Comparison of ENCODE assay signal across 7 mouse cellular contexts in the genomic region with DNA sequence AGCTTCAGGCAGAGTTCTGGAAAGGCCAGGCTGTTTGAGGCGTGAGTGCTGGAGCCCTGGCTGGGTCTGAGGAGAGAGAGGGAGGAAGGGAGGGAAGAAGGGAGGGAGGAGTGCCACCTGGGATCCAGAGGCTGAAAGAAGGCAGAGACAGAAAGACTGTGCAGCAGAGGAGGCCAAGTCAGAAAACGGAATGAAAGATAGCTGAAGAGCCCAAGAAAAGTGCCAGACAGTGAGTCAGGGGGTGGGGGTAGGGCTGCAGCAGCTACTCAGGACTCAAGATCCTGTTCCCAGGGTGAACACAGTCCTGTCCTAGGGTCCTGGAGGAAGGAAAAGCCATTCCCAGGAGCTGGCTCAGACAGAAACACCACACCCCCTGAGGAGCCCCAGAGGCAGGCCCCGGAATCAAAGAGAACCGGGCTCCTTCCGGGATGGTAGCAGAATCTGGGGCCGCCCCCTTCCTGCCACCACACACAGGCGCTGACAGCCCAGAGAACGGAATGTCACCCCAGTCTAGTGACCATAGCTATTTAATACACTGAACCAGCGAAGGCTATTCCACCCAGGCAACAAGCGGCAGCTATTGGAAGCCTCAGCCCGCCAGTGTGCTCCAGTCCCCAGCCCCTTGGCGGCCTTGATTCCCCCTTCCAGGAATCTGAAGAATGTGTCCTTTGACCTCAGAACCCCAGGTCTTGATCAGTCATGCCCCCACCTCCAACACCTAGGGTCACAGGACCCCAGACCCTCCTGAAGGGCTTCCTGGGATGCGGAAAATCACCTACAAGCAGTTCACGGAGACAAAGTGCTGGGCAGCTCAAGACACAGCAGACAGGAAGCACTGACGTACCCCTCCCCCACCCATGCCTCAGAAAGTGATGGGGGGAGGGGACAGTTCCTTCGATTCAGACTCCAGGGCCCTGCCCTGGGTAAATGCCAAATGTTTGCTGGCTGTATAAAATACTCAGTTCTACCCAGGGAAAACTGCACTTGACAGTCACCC. TPM values are rescaled to one million over a fixed set of nuclear protein-coding genes. Genes with fewer than 3 reads are reported as not detected.
DNase-seq lines count a peak whose midpoint lies in the region; ATAC-seq and TF ChIP-seq lines count a peak whose summit lies in the region.

No protein-coding gene starts in this region.

- H3K36me3 ChIP-seq in MEL (ENCODE audit: control insufficient read depth in 1 of 2, insufficient read depth in 2 of 2, low read length in 2 of 2): peaks cover 0 to 14% of the 10 kb centered on the region in 2 experiments; a peak in 2 of 4 replicates
- H3K36me3 ChIP-seq in forebrain, embryonic 13.5 days (ENCODE audit: poor library complexity, severe bottlenecking): no peaks in the 10 kb centered on the region

- no peaks in the 10 kb centered on the region for H3K9me3 ChIP-seq in MEL (replicated peaks; ENCODE audit: insufficient read depth, low read length)
- no peaks in the 10 kb centered on the region for H3K9me3 ChIP-seq in forebrain, embryonic 13.5 days (replicated peaks)

- no peak for TF ChIP-seq EP300 in MEL (IDR thresholded peaks at IDR 0.05; ENCODE audit: low read depth in 1 of 2, low read length in 2 of 2)

- peak; percentile 80 for DNase-seq in MEL (ENCODE audit: low read depth, low spot score)
- peak; percentile 78 to 85 for DNase-seq in adrenal gland, postnatal 36 days
- peak; percentile 82 for DNase-seq in heart, postnatal 36 days
- peak; percentile 46 to 62 for DNase-seq in layer of hippocampus, postnatal 10 days (ENCODE audit: low spot score in 2 of 2)
- DNase-seq in skeletal muscle tissue, adult 2 months (ENCODE audit: low read depth, low spot score): peak; percentile 58

- intact Hi-C loops in heart, postnatal 36 days (cut with DNase I): no loop called here

- H3K4me2 ChIP-seq in forebrain, embryonic 13.5 days: peak overlapping the region; percentile 90

- peaks cover 7% of the 10 kb centered on the region for H3K79me2 ChIP-seq in MEL (ENCODE audit: control insufficient read depth, insufficient read depth, low read length, poor library complexity)

- 3% methylated on average over 16 of the region's 16 CpGs for WGBS in forebrain, embryonic 13.5 days

- H3K27ac ChIP-seq in MEL (ENCODE audit: control insufficient read depth, low read depth, low read length): peak overlapping the region; percentile 87
- H3K27ac ChIP-seq in forebrain, embryonic 13.5 days: peak overlapping the region; percentile 65

- peak overlapping the region; percentile 74 for H3K9ac ChIP-seq in MEL (ENCODE audit: control insufficient read depth, low read depth, low read length, poor library complexity, severe bottlenecking)
- H3K9ac ChIP-seq in forebrain, embryonic 13.5 days: peak overlapping the region; percentile 45; the same call in 1 of the 2 replicates

- H3K27me3 ChIP-seq in MEL (ENCODE audit: control insufficient read depth in 1 of 2, insufficient read depth in 2 of 2, low read length in 2 of 2): no peaks in the 10 kb centered on the region
- peaks cover 19% of the 10 kb centered on the region for H3K27me3 ChIP-seq in forebrain, embryonic 13.5 days

- ATAC-seq in forebrain, embryonic 13.5 days: no peak
- ATAC-seq in megakaryocyte, adult 5-6 weeks (ENCODE audit: poor library complexity, severe bottlenecking): peak; percentile 29

- H3K4me3 ChIP-seq in MEL (ENCODE audit: control insufficient read depth in 1 of 2, insufficient read depth in 1 of 2, low read depth in 2 of 2, low read length in 2 of 2): peak overlapping the region; percentile 80 to 81
- peak overlapping the region; percentile 17; the same call in 1 of the 2 replicates for H3K4me3 ChIP-seq in forebrain, embryonic 13.5 days

- peak in 1 of 2 experiments; percentile 58; a peak in 1 of 4 replicates for TF ChIP-seq POLR2A in MEL (IDR thresholded peaks at IDR 0.05; ENCODE audit: control insufficient read depth in 1 of 2, insufficient read depth in 1 of 2, low read depth in 1 of 2, low read length in 2 of 2, poor library complexity in 1 of 2)

- no peak for TF ChIP-seq RAD21 in MEL (IDR thresholded peaks at IDR 0.05; ENCODE audit: low read depth, low read length)

- no peak for TF ChIP-seq CTCF in MEL (IDR thresholded peaks at IDR 0.05 in 2 of 3, conservative IDR thresholded peaks at IDR 0.05 in 1 of 3; ENCODE audit: control insufficient read depth in 1 of 3, insufficient read depth in 1 of 3, low read depth in 2 of 3, low read length in 3 of 3, poor library complexity in 1 of 3, severe bottlenecking in 1 of 3)

- H3K4me1 ChIP-seq in MEL (ENCODE audit: control insufficient read depth in 1 of 2, insufficient read depth in 2 of 2, low read length in 2 of 2): peaks cover 8 to 25% of the 10 kb centered on the region in 2 experiments; a peak in 3 of 4 replicates
- peaks cover 65% of the 10 kb centered on the region for H3K4me1 ChIP-seq in forebrain, embryonic 13.5 days

TF ChIP-seq in MEL, 35 proteins besides CTCF, POLR2A, EP300 and RAD21:
- TF ChIP-seq ZKSCAN1 (IDR thresholded peaks at IDR 0.05; ENCODE audit: low read depth, low read length) (no peak), GABPA (IDR thresholded peaks at IDR 0.05; ENCODE audit: low read depth, low read length) (no peak), HCFC1 (IDR thresholded peaks at IDR 0.05; ENCODE audit: low read depth, low read length) (no peak), NELFE (IDR thresholded peaks at IDR 0.05; ENCODE audit: low read depth, low read length) (peak; percentile 49; the same call in 1 of the 2 replicates), ELF1 (IDR thresholded peaks at IDR 0.05; ENCODE audit: low read depth, low read length) (peak; percentile 83), USF2 (IDR thresholded peaks at IDR 0.05; ENCODE audit: borderline replicate concordance in 1 of 2, insufficient read depth in 1 of 2, low read depth in 1 of 2, low read length in 2 of 2) (no peak), BHLHE40 (IDR thresholded peaks at IDR 0.05; ENCODE audit: borderline replicate concordance, low read depth, low read length) (peak; percentile 39; the same call in 1 of the 2 replicates), CHD2 (IDR thresholded peaks at IDR 0.05; ENCODE audit: low read length) (peak; percentile 91), ETS1 (IDR thresholded peaks at IDR 0.05; ENCODE audit: low read depth, low read length) (peak; percentile 47), TAL1 (IDR thresholded peaks at IDR 0.05; ENCODE audit: low read length) (no peak), TBP (IDR thresholded peaks at IDR 0.05; ENCODE audit: low read depth, low read length) (no peak), MYB (IDR thresholded peaks at IDR 0.05; ENCODE audit: low read depth, low read length) (no peak), SIN3A (IDR thresholded peaks at IDR 0.05; ENCODE audit: low read length) (peak; percentile 7; the same call in 1 of the 2 replicates), MXI1 (IDR thresholded peaks at IDR 0.05; ENCODE audit: low read depth, low read length) (peak; percentile 10; the same call in 1 of the 2 replicates)

RNA-seq across cellular contexts. Expression of gene Csrnp1, which starts 3.0 kb away (rescaled TPM):
- total RNA-seq in MEL (2012; rRNA removed): 3.7 and 4.1 TPM in 2 replicates
- 1 to 10 TPM in 1 of 2 experiments, not detected in 1; 8.1 TPM for polyA plus RNA-seq in MEL (2012; ENCODE audit: insufficient read depth in 1 of 2, insufficient read length in 2 of 2, low read depth in 1 of 2, low replicate concordance in 2 of 2, missing spikeins in 1 of 2)
- total RNA-seq in adrenal gland, postnatal 36 days (2021): 10 to 100 TPM; 35.2 to 46.6 TPM
- 1.3 and 1.5 TPM in 2 replicates for polyA plus RNA-seq in forebrain, embryonic 13.5 days (2015; fragmentation: Nextera tagmentation; extraction: Ambion mirVana)
- 10 to 100 TPM; 11.1 to 29.3 TPM for total RNA-seq in heart, postnatal 36 days (2021)
- total RNA-seq in layer of hippocampus, postnatal 10 days (2021): 10 to 100 TPM in 1 of 2 experiments, 1 to 10 TPM in 1; 9.9 to 10.4 TPM
- 7.9 and 11.6 TPM in 2 replicates for total RNA-seq in megakaryocyte, adult 5-6 weeks (2015)
- total RNA-seq in megakaryocyte, adult 5-6 weeks (2017): 11.8 and 12.5 TPM in 2 replicates

RNA-seq across cellular contexts. Expression of gene Xirp1, which starts 41.9 kb away (rescaled TPM):
- not detected in 2 replicates for total RNA-seq in MEL (2012; rRNA removed)
- not detected for polyA plus RNA-seq in MEL (2012; ENCODE audit: insufficient read depth in 1 of 2, insufficient read length in 2 of 2, low read depth in 1 of 2, low replicate concordance in 2 of 2, missing spikeins in 1 of 2)
- under 1 TPM; 0.33 to 0.53 TPM for total RNA-seq in adrenal gland, postnatal 36 days (2021)
- not detected in 2 replicates for polyA plus RNA-seq in forebrain, embryonic 13.5 days (2015; fragmentation: Nextera tagmentation; extraction: Ambion mirVana)
- 100 to 1,000 TPM; 122 to 127 TPM for total RNA-seq in heart, postnatal 36 days (2021)
- under 1 TPM; 0.07 to 0.09 TPM for total RNA-seq in layer of hippocampus, postnatal 10 days (2021)
- 0.09 TPM in 1 of 2 replicates, not detected in the other for total RNA-seq in megakaryocyte, adult 5-6 weeks (2015)
- not detected in 2 replicates for total RNA-seq in megakaryocyte, adult 5-6 weeks (2017)

RNA-seq across cellular contexts. Expression of gene Ttc21a, which starts 44.1 kb away (rescaled TPM):
- total RNA-seq in MEL (2012; rRNA removed): not detected in 2 replicates
- polyA plus RNA-seq in MEL (2012; ENCODE audit: insufficient read depth in 1 of 2, insufficient read length in 2 of 2, low read depth in 1 of 2, low replicate concordance in 2 of 2, missing spikeins in 1 of 2): under 1 TPM in 1 of 2 experiments, not detected in 1; 0.01 TPM
- total RNA-seq in adrenal gland, postnatal 36 days (2021): under 1 TPM in 1 of 2 experiments, not detected in 1; 0.13 TPM
- 0.32 and 0.54 TPM in 2 replicates for polyA plus RNA-seq in forebrain, embryonic 13.5 days (2015; fragmentation: Nextera tagmentation; extraction: Ambion mirVana)
- not detected for total RNA-seq in heart, postnatal 36 days (2021)
- 1 to 10 TPM; 1.3 to 2.9 TPM for total RNA-seq in layer of hippocampus, postnatal 10 days (2021)
- total RNA-seq in megakaryocyte, adult 5-6 weeks (2015): 0.22 and 0.41 TPM in 2 replicates
- total RNA-seq in megakaryocyte, adult 5-6 weeks (2017): 0.28 and 0.55 TPM in 2 replicates

RNA-seq across cellular contexts. Expression of gene Gorasp1, which starts 44.1 kb away (rescaled TPM):
- 15.8 and 18.3 TPM in 2 replicates for total RNA-seq in MEL (2012; rRNA removed)
- polyA plus RNA-seq in MEL (2012; ENCODE audit: insufficient read depth in 1 of 2, insufficient read length in 2 of 2, low read depth in 1 of 2, low replicate concordance in 2 of 2, missing spikeins in 1 of 2): 10 to 100 TPM in 1 of 2 experiments, not detected in 1; 21.9 TPM
- 10 to 100 TPM; 23.5 to 31.7 TPM for total RNA-seq in adrenal gland, postnatal 36 days (2021)
- 20.0 and 22.9 TPM in 2 replicates for polyA plus RNA-seq in forebrain, embryonic 13.5 days (2015; fragmentation: Nextera tagmentation; extraction: Ambion mirVana)
- 10 to 100 TPM; 30.2 to 30.6 TPM for total RNA-seq in heart, postnatal 36 days (2021)
- total RNA-seq in layer of hippocampus, postnatal 10 days (2021): 10 to 100 TPM; 28.9 to 31.2 TPM
- 3.2 and 4.5 TPM in 2 replicates for total RNA-seq in megakaryocyte, adult 5-6 weeks (2015)
- total RNA-seq in megakaryocyte, adult 5-6 weeks (2017): 2.3 and 3.9 TPM in 2 replicates

Comparison
In these comparisons a context has a peak if more than half of its experiments do, and no peak if none do; other contexts are left out.
1. RNA of gene Xirp1, which starts 41.9 kb away (total RNA-seq): 122 to 127 TPM in heart, postnatal 36 days; 0.33 to 0.53 TPM in adrenal gland, postnatal 36 days, 0.07 to 0.09 TPM in layer of hippocampus, postnatal 10 days, not detected in MEL and 0.09 TPM in megakaryocyte, adult 5-6 weeks; every median in the first group is over 10 times any median in the second.
2. Peak in every context shown above with its lines, with median percentiles within 50 percentile points of each other: DNase-seq.